Mouse (Mus musculus) erythroblast, embryonic 14.5 days (primary cell): ENCODE results near the gene Slc24a4.

ENCODE experiments used
- GATA1 ChIP-seq: IDR thresholded peaks from 2 replicates; pipeline ENCODE4 v1.6.1; 2012; ENCODE audit warnings: low read length, inconsistent platforms, mixed read lengths
- TAL1 ChIP-seq: IDR thresholded peaks from 3 replicates; pipeline ENCODE4 v1.6.1; 2012; ENCODE audit warnings: low read length, inconsistent platforms, mixed read lengths

GRCm38 (mm10) chr12:102305069-102305836, 176.7 kb downstream of the Slc24a4 start:
- TF ChIP-seq TAL1 (no peak), GATA1 (no peak)
